Mouse (Mus musculus) hindbrain, embryonic 14.5 days (tissue): Measurements from ENCODE around the gene Setdb1. TPM values are rescaled to one million over a fixed set of nuclear protein-coding genes. Genes with fewer than 3 reads are reported as not detected.

Experiments used
- ATAC-seq: fragments of 200-750 bp; cut with Nextera tagmentation; 2 replicates; pipeline ENCODE4 v1.8.0; 2017; ENCODE audit warnings: moderate number of reproducible peaks, mild to moderate bottlenecking, moderate TSS enrichment, moderate library complexity; ENCODE audit not compliant: low FRiP score
- DNase-seq: peaks from one replicate; pipeline ENCODE4 v3.0.0-alpha.2; 2015; ENCODE audit warnings: low spot score
- H3K27ac ChIP-seq: fragments of 300-500 bp; sonication (generic); 2 replicates; pipeline ENCODE4 v1.5.1; 2014; ENCODE audit warnings: mild to moderate bottlenecking, moderate library complexity
- H3K27me3 ChIP-seq: fragments of 300-500 bp; sonication (generic); 2 replicates; pipeline ENCODE4 v1.6.1; 2014; ENCODE audit warnings: mild to moderate bottlenecking, low read length, mixed read lengths; ENCODE audit not compliant: control insufficient read depth, insufficient read depth
- H3K36me3 ChIP-seq: fragments of 300-500 bp; sonication (generic); replicated peaks from 2 replicates; pipeline ENCODE4 v1.6.1; 2014; ENCODE audit not compliant: control insufficient read depth, insufficient read depth
- H3K4me1 ChIP-seq: fragments of 300-500 bp; sonication (generic); replicated peaks from 2 replicates; pipeline ENCODE4 v1.6.1; 2014; ENCODE audit warnings: antibody characterized with exemption, low read length, mixed read lengths; ENCODE audit not compliant: control insufficient read depth, insufficient read depth
- H3K4me2 ChIP-seq: fragments of 300-500 bp; sonication (generic); replicated peaks from 2 replicates; pipeline ENCODE4 v1.6.1; 2014; ENCODE audit warnings: mild to moderate bottlenecking, moderate library complexity
- H3K4me3 ChIP-seq: fragments of 300-500 bp; sonication (generic); replicated peaks from 2 replicates; pipeline ENCODE4 v1.5.1; 2014; ENCODE audit warnings: mild to moderate bottlenecking, low read length
- H3K9ac ChIP-seq: fragments of 300-500 bp; sonication (generic); 2 replicates; pipeline ENCODE4 v1.6.1; 2014
- H3K9me3 ChIP-seq: fragments of 300-500 bp; sonication (generic); 2 replicates; pipeline ENCODE4 v1.6.1; 2016; ENCODE audit warnings: low read length; ENCODE audit not compliant: control insufficient read depth
- WGBS: fragments of 180-500 bp; shearing (Covaris S2); extraction: QIAGEN DNeasy Blood & Tissue Kit; methylation state at CpG from one replicate; pipeline ENCODE4 v1.1.7; 2014; 5-methylcytosine and 5-hydroxymethylcytosine counted together
- polyA plus RNA-seq: library from polyadenylated mRNA; unstranded; fragments of >200 nt; fragmentation: Nextera tagmentation; extraction: Ambion mirVana; gene quantifications from 2 replicates; pipeline ENCODE4 v1.2.1, GENCODE M21; 2014

Setdb1 gene
- polyA plus RNA-seq, 1 experiment from 2014 or later, result 47.6 TPM

DNA sequence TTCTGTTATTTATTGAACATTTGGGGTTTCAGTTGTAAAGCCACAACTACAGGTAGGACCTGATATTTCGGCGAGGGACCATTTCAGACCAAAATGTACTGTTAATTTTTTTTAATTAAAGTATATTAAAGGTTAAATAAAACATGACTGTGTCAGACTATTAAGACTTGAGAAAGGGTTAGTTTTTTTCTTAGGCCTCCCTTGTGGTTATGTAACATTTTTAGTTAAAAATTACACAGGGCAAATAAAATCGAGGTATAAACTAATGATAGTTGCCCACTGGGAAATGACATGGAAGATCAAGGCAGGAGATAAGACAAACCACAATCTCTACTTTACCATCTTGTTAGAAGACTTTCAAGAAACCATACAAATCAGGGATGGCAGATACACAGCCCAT lies 33.6 kb downstream of the Setdb1 start:
- no peak overlapping the region for H3K9ac ChIP-seq
- WGBS, result 93% methylated on average over 3 of the region's 3 CpGs
- no peaks in the 10 kb centered on the region for H3K4me1 ChIP-seq
- H3K9me3 ChIP-seq, result no peaks in the 10 kb centered on the region
- peaks cover 85% of the 10 kb centered on the region for H3K36me3 ChIP-seq
- DNase-seq (peak; percentile 21), ATAC-seq (no peak)
- no peak overlapping the region for H3K4me3 ChIP-seq
- no peak overlapping the region for H3K4me2 ChIP-seq
- H3K27me3 ChIP-seq, result no peaks in the 10 kb centered on the region
- no peak overlapping the region for H3K27ac ChIP-seq

DNA sequence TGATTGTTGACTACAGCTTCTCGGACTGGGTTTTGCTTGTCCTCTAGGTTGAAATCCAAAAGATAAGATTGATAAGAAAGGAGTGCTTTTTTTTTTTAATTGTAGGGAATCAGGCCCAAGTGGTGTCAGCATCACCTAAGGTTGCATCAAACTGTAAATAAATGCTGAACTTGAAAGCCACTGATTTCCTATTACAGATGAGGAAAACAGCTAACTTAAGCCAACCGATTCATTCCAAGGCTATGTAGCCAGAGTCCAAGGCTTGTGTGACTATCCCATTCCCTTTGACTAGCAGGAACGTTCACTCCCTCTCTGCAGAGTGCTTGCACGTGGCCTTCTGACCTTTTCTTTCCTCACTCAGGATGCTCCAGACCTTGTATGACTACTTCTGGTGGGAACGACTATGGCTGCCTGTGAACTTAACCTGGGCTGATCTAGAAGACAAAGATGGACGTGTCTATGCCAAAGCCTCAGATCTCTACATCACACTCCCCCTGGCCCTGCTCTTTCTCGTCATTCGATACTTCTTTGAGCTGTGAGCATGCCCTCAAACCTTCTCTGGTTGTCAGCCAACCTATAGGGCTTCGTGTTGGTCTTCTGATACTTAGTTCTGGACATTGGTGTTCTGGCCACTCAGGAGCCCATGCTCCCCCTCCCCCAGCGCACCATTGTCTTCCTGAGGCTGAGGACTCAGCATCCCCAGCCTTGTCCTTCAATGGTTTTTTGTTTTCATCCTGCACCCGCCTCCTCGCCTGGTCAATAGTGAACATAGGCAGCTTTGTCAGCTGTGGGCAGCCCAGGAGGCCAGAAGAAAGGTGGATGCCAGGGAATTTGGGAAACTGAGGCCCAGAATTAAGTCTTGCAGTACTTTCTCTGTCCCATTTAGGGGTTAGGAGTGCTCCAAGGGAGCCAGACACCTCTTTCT lies 37.0 kb downstream of the Setdb1 start:
- H3K4me3 ChIP-seq, result no peak overlapping the region
- H3K27me3 ChIP-seq, result no peaks in the 10 kb centered on the region
- peaks cover 20% of the 10 kb centered on the region for H3K4me1 ChIP-seq
- H3K9ac ChIP-seq, result no peak overlapping the region
- no peak overlapping the region for H3K4me2 ChIP-seq
- H3K36me3 ChIP-seq, result peaks cover 51% of the 10 kb centered on the region
- 67% methylated on average over 12 of the region's 12 CpGs for WGBS
- no peak overlapping the region for H3K27ac ChIP-seq
- ATAC-seq (no peak), DNase-seq (peak; percentile 20)
- no peaks in the 10 kb centered on the region for H3K9me3 ChIP-seq

DNA sequence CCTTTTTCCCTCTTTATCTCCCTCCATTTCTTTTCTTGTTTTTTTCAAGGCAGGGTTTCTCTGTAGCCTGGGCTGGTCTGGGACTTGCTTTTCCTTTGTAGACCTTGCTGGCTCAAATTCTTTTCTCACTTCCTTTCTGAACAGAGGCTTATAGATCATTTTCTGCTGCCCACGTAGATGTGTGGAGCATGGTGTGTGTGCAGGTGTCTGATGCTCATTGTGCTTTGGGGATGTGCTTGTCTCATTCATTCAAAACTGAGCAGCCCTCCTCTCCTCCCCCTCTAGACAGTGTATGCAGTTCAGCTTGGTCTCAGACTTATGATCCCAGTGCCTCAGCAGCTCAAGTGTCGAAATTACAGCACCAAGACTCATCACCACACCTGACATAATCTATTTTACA lies 37.9 kb downstream of the Setdb1 start:
- Histone ChIP-seq H3K9ac (peak overlapping the region; percentile 9; the same call in 1 of the 2 replicates), H3K27ac (no peak overlapping the region), H3K4me1 (peaks cover 24% of the 10 kb centered on the region), H3K36me3 (peaks cover 42% of the 10 kb centered on the region), H3K4me2 (no peak overlapping the region), H3K27me3 (no peaks in the 10 kb centered on the region), H3K9me3 (no peaks in the 10 kb centered on the region), H3K4me3 (no peak overlapping the region)
- DNase-seq (no peak), ATAC-seq (no peak)
- WGBS, result 73% methylated on average over 2 of the region's 2 CpGs

DNA sequence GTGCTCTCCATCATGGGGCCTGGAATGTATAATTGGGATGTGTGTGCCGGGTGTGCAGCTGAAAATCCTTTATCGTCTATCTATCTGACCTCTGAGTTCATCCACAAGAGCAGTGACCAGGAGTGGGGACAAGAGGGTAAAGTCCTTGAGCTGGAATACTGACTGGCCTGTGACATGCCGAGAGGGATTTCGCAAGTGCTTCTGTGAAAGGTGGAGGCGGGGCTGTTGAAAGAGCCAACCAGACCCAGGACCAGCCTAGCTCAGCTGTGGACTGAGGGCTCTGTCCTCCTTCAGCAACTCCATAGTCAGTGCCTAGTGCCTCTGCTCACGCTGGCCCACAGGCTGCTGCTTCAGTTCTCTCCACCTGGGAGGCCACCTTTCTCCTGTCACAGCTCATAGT lies 38.5 kb downstream of the Setdb1 start:
- H3K9ac ChIP-seq, result peak overlapping the region; percentile 9; the same call in 1 of the 2 replicates
- peaks cover 24% of the 10 kb centered on the region for H3K4me1 ChIP-seq
- H3K27me3 ChIP-seq, result no peaks in the 10 kb centered on the region
- no peak overlapping the region for H3K4me3 ChIP-seq
- no peak overlapping the region for H3K4me2 ChIP-seq
- WGBS, result 50% methylated on average over 6 of the region's 6 CpGs
- DNase-seq (no peak), ATAC-seq (no peak)
- no peak overlapping the region for H3K27ac ChIP-seq
- no peaks in the 10 kb centered on the region for H3K9me3 ChIP-seq
- H3K36me3 ChIP-seq, result peaks cover 37% of the 10 kb centered on the region

DNA sequence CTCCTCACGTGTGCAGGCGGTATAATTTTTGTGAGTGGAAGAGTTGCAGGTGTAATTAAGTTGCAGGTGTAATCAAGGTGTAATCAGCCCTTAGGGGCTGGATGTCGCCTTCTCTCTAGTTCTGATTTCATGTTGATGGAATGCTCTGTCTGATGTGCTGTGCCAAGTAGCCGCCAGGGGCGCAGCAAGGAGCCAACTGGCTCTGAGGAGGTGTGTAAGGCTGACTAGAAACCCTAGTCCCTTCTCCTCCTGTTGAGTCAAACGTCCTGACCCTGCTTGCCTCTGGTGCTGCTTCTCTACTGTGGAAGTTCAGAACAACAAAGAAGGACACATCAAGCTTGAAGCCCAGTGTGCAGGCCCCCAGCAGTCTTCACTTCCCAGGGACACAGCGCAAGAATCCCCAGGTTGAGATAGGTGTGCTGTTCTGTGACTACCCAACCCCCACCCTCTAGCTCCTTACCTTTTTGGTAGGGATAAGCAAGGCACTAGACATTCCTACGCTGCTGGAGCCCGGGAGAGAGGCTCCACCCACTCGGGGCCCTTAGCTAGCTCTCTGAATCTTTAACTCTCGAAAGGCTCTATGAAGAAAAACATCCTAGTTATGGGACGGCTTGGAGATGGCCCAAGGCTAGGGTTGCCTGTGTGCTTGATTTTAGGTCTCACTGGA lies 39.5 kb downstream of the Setdb1 start:
- 0 out of 2 replicates have a peak overlapping the region, but pooled peaks have one; percentile 13 for H3K9ac ChIP-seq

DNA sequence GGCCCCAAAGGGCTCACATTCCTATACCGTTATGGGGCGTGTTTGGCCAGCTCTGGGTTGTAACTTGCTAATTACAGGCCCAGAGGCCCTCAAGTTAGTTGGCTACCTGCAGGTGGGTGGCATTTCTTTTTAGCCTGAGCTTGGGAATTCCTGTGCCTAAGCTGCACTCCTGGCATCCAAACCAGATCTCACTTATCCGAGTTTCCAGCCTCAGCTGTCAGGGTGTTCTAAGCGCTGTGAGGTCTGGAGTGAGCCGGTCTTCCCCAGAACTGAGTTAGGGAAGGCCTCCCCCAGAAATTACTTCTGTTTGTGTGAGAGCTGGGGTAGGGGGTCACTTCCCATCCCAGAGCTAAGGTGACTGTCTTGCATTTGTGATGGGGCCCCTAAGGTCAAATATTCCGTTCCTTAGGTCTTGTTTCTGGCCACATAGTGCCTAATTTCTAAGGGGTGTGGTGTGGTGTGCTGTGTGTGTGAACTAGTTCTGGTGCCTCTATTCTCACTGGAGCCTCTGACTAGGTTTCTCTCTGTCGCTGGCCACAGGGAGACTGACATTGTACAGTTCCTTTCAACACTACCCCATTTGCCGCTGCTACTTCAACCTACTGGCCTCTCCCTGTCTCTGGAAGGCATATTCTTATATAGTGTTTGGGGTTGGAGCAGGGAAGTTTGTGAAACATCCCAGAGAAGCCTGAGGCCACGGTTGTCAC lies 41.0 kb downstream of the Setdb1 start:
- Histone ChIP-seq H3K27ac (peak overlapping the region; percentile 91), H3K4me3 (peak overlapping the region; percentile 84), H3K36me3 (peaks cover 11% of the 10 kb centered on the region), H3K4me2 (peak overlapping the region; percentile 60), H3K4me1 (peaks cover 24% of the 10 kb centered on the region), H3K9me3 (no peaks in the 10 kb centered on the region), H3K9ac (peak overlapping the region; percentile 90), H3K27me3 (no peaks in the 10 kb centered on the region)
- no peak for ATAC-seq
- WGBS, result 17% methylated on average over 9 of the region's 9 CpGs
- DNase-seq, result no peak

More for the DNA sequence above, 39.5 kb downstream of the Setdb1 start:
- Histone ChIP-seq H3K27ac (no peak overlapping the region), H3K4me2 (peak overlapping the region; percentile 19), H3K4me3 (no peak overlapping the region), H3K36me3 (peaks cover 27% of the 10 kb centered on the region), H3K27me3 (no peaks in the 10 kb centered on the region), H3K9me3 (no peaks in the 10 kb centered on the region), H3K4me1 (peaks cover 24% of the 10 kb centered on the region)
- ATAC-seq (no peak), DNase-seq (peak; percentile 62)
- WGBS, result 26% methylated on average over 12 of the region's 12 CpGs

DNA sequence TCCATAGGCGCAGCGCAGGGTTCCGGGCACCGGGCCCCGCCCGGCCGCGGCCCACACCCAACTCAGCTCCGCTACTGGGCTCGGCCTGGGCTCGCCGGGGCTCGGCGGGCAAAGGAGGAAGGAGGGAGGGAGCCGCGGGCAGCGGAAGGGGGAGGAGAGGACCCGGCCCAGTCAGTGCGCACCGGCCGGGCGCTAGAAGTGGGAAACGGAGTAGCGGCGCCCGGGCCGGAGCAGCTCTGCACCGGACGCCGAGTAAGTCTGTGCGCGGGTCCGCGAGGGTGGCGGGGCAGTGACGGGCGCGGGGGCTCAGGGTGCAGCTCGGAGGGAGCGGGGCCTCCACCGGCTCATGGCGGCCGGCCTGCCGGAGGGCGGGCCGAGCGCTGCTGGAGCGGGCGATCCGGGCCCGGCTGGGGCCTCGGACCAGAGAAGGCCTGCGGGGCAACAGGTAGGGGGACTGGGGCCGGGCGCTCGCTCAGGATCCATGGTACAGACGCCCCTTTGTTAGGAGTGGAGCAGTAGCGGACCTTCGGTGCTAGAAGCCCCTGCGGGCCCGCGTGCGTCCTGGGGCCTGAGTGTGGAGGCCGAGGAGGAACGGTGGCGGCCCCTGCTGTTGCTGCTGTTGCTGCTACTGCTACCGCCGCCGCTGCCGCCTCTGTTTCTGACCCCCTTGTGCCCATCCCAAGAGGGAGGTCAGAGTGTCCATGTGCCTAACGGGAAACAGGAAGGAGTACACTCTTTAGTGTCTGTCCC lies 41.7 kb downstream of the Setdb1 start:
- H3K4me3 ChIP-seq, result peak overlapping the region; percentile 84
- no peaks in the 10 kb centered on the region for H3K9me3 ChIP-seq
- peak; percentile 90 for ATAC-seq
- H3K27ac ChIP-seq, result peak overlapping the region; percentile 91
- H3K36me3 ChIP-seq, result peaks cover 4% of the 10 kb centered on the region
- H3K4me1 ChIP-seq, result peaks cover 24% of the 10 kb centered on the region
- peak overlapping the region; percentile 60 for H3K4me2 ChIP-seq
- under 1% methylated on average over 58 of the region's 71 CpGs for WGBS
- H3K27me3 ChIP-seq, result no peaks in the 10 kb centered on the region
- H3K9ac ChIP-seq, result peak overlapping the region; percentile 90
- peak; percentile 73 for DNase-seq

DNA sequence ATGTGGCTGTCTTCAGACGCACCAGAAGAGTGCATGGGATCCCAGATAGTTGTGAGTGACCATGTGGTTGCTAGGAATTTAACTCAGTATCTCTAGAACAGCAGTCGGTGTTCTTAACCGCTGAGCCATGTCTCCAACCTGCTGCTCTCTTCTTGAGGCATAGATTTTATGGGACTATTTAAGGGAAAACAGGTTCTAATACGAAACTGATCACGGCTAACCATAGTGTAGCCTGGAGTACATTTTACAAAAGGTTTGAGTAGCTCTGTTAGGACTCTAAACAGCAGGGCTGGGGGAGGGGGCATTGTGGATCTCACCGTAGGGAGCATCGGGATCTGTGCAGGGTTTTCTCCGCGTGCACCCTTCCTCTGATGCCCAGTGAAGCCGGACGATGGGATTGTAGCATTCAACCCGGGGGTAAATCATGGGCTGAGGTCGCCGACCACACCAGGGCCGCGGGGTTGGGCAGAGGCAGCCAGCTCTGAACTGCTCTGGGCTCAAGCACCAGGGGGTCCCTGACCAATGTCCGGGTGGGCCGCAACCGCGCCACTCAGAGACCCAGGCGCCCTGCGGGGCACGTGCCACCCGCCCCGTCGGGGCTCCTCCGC lies 42.4 kb downstream of the Setdb1 start, which contains the start of gene Cers2:
Cers2 (plus strand) TSS at position 306 of the 608 bp plus-strand sequence.
- WGBS, result 2% methylated on average over 27 of the region's 27 CpGs
- Histone ChIP-seq H3K4me2 (peak within 1 kb of the TSS; percentile 60), H3K9ac (peak within 1 kb of the TSS; percentile 90), H3K36me3 (no peaks in the 10 kb centered on the region), H3K4me1 (peaks cover 24% of the 10 kb centered on the region), H3K27me3 (no peaks in the 10 kb centered on the region), H3K9me3 (no peaks in the 10 kb centered on the region), H3K4me3 (peak within 1 kb of the TSS; percentile 84), H3K27ac (peak within 1 kb of the TSS; percentile 91)
- ATAC-seq, result peak; percentile 71
- peak; percentile 41 for DNase-seq
